Mouse (Mus musculus) hindbrain, embryonic 15.5 days (tissue): ENCODE measurements at regions not wholly inside any gene's neighbourhood (a gene's known extent, or its start where the extent isn't known, plus 50 kb on each side); places are given as distances from the start of the nearest gene placed in this dataset.
"Not testable (repeated sequence)": the region's sequence is repeated elsewhere in the genome, so short reads cannot be mapped to it uniquely, and the experiment has no call there.

Source experiments
- ATAC-seq: fragments of 200-750 bp; cut with Nextera tagmentation; 2 replicates; pipeline ENCODE4 v1.8.0; 2017; ENCODE audit warnings: low read depth, moderate number of reproducible peaks, moderate TSS enrichment; ENCODE audit not compliant: low FRiP score
- H3K27ac ChIP-seq: fragments of 300-500 bp; sonication (generic); replicated peaks from 2 replicates; pipeline ENCODE4 v1.5.1; 2015; ENCODE audit warnings: mild to moderate bottlenecking, inconsistent platforms
- H3K27me3 ChIP-seq: fragments of 300-500 bp; sonication (generic); 2 replicates; pipeline ENCODE4 v1.6.1; 2015; ENCODE audit warnings: control low read depth, inconsistent platforms
- H3K36me3 ChIP-seq: fragments of 300-500 bp; sonication (generic); 2 replicates; pipeline ENCODE4 v1.6.1; 2015; ENCODE audit warnings: control low read depth, inconsistent platforms
- H3K4me1 ChIP-seq: fragments of 300-500 bp; sonication (generic); replicated peaks from 2 replicates; pipeline ENCODE4 v1.6.1; 2015; ENCODE audit warnings: control low read depth, inconsistent platforms
- H3K4me2 ChIP-seq: fragments of 300-500 bp; sonication (generic); 2 replicates; pipeline ENCODE4 v1.6.1; 2015; ENCODE audit warnings: moderate library complexity, mild to moderate bottlenecking, inconsistent platforms
- H3K4me3 ChIP-seq: fragments of 300-500 bp; sonication (generic); 2 replicates; pipeline ENCODE4 v1.5.1; 2015; ENCODE audit warnings: mild to moderate bottlenecking, inconsistent platforms
- H3K9ac ChIP-seq: fragments of 300-500 bp; sonication (generic); 2 replicates; pipeline ENCODE4 v1.6.1; 2015; ENCODE audit warnings: inconsistent platforms
- H3K9me3 ChIP-seq: fragments of 300-500 bp; sonication (generic); 2 replicates; pipeline ENCODE4 v1.6.1; 2016; ENCODE audit warnings: control low read depth, inconsistent platforms
- WGBS: fragments of 180-500 bp; shearing (Covaris S2); methylation state at CpG from one replicate; pipeline ENCODE4 v1.1.7; 2015; 5-methylcytosine and 5-hydroxymethylcytosine counted together

- Histone ChIP-seq H3K27ac (no peak overlapping the region), H3K27me3 (no peaks in the 10 kb centered on the region)
These were observed 122.9 kb downstream of the Cand1 start for GRCm38 (mm10) chr10:119116843-119117390.

GRCm38 (mm10) chr10:119115200-119115599 lies 124.7 kb downstream of the Cand1 start:
- not testable (repeated sequence) for H3K27ac ChIP-seq, H3K4me1 ChIP-seq, H3K4me2 ChIP-seq, ATAC-seq, H3K27me3 ChIP-seq, H3K9me3 ChIP-seq, H3K4me3 ChIP-seq, H3K9ac ChIP-seq, H3K36me3 ChIP-seq

More at GRCm38 (mm10) chr10:119116843-119117390, 122.9 kb downstream of the Cand1 start:
- Histone ChIP-seq H3K9me3 (no peaks in the 10 kb centered on the region), H3K4me1 (peaks cover 3% of the 10 kb centered on the region; the same call in 1 of the 2 replicates), H3K4me2 (no peak overlapping the region), H3K9ac (no peak overlapping the region), H3K4me3 (no peak overlapping the region), H3K36me3 (no peaks in the 10 kb centered on the region)
- 67% methylated on average over 2 of the region's 2 CpGs for WGBS
- ATAC-seq: no peak

GRCm38 (mm10) chr10:119114653-119115052 lies 125.2 kb downstream of the Cand1 start:
- no peak for ATAC-seq
- H3K36me3 ChIP-seq: no peaks in the 10 kb centered on the region
- WGBS: 54% methylated on average over 10 of the region's 10 CpGs
- no peak overlapping the region for H3K4me2 ChIP-seq
- no peaks in the 10 kb centered on the region for H3K9me3 ChIP-seq
- no peak overlapping the region for H3K27ac ChIP-seq
- H3K27me3 ChIP-seq: no peaks in the 10 kb centered on the region
- H3K4me1 ChIP-seq: peaks cover 6% of the 10 kb centered on the region; the same call in 1 of the 2 replicates
- no peak overlapping the region for H3K9ac ChIP-seq
- H3K4me3 ChIP-seq: no peak overlapping the region

- ATAC-seq: no peak
- no peak overlapping the region for H3K27ac ChIP-seq
- H3K9ac ChIP-seq: no peak overlapping the region
- no peak overlapping the region for H3K4me2 ChIP-seq
- no peak overlapping the region for H3K4me3 ChIP-seq
- H3K27me3 ChIP-seq: no peaks in the 10 kb centered on the region
- H3K9me3 ChIP-seq: no peaks in the 10 kb centered on the region
- peaks cover 6% of the 10 kb centered on the region; the same call in 1 of the 2 replicates for H3K4me1 ChIP-seq
- 82% methylated on average over 2 of the region's 2 CpGs for WGBS
- H3K36me3 ChIP-seq: no peaks in the 10 kb centered on the region
These were observed 128.0 kb downstream of the Cand1 start for GRCm38 (mm10) chr10:119111886-119112285.

- Histone ChIP-seq H3K9me3 (no peaks in the 10 kb centered on the region), H3K27ac (no peak overlapping the region), H3K4me1 (peaks cover 6% of the 10 kb centered on the region; the same call in 1 of the 2 replicates), H3K27me3 (no peaks in the 10 kb centered on the region), H3K4me2 (no peak overlapping the region), H3K9ac (no peak overlapping the region), H3K36me3 (no peaks in the 10 kb centered on the region), H3K4me3 (no peak overlapping the region)
- 68% methylated on average over 3 of the region's 3 CpGs for WGBS
- no peak for ATAC-seq
These were observed 128.4 kb downstream of the Cand1 start for GRCm38 (mm10) chr10:119111409-119111808.

GRCm38 (mm10) chr10:119110614-119111013 lies 129.2 kb downstream of the Cand1 start:
- H3K4me1 ChIP-seq: peaks cover 6% of the 10 kb centered on the region; the same call in 1 of the 2 replicates
- ATAC-seq: no peak
- 46% methylated on average over 5 of the region's 5 CpGs for WGBS

GRCm38 (mm10) chr10:119109207-119109606 lies 130.6 kb downstream of the Cand1 start:
- H3K9ac ChIP-seq: no peak overlapping the region
- ATAC-seq: no peak
- no peaks in the 10 kb centered on the region for H3K27me3 ChIP-seq

More at GRCm38 (mm10) chr10:119110614-119111013, 129.2 kb downstream of the Cand1 start:
- no peak overlapping the region for H3K4me2 ChIP-seq
- no peak overlapping the region for H3K4me3 ChIP-seq
- no peak overlapping the region for H3K9ac ChIP-seq
- no peaks in the 10 kb centered on the region for H3K36me3 ChIP-seq
- no peaks in the 10 kb centered on the region for H3K27me3 ChIP-seq
- no peak overlapping the region for H3K27ac ChIP-seq
- H3K9me3 ChIP-seq: no peaks in the 10 kb centered on the region

GRCm38 (mm10) chr10:119107728-119108127 lies 132.1 kb downstream of the Cand1 start:
- Histone ChIP-seq H3K36me3 (no peaks in the 10 kb centered on the region), H3K27ac (no peak overlapping the region), H3K4me2 (no peak overlapping the region), H3K4me1 (0 out of 2 replicates have a peak, but pooled peaks cover 3% of the 10 kb centered on the region), H3K9ac (no peak overlapping the region), H3K9me3 (0 out of 2 replicates have a peak, but pooled peaks cover 4% of the 10 kb centered on the region), H3K4me3 (no peak overlapping the region), H3K27me3 (no peaks in the 10 kb centered on the region)
- no peak for ATAC-seq
- WGBS: 63% methylated on average over 6 of the region's 6 CpGs

More at GRCm38 (mm10) chr10:119109207-119109606, 130.6 kb downstream of the Cand1 start:
- 80% methylated on average over 4 of the region's 4 CpGs for WGBS
- Histone ChIP-seq H3K9me3 (0 out of 2 replicates have a peak, but pooled peaks cover 4% of the 10 kb centered on the region), H3K4me2 (no peak overlapping the region), H3K4me3 (no peak overlapping the region), H3K27ac (no peak overlapping the region), H3K36me3 (no peaks in the 10 kb centered on the region), H3K4me1 (0 out of 2 replicates have a peak, but pooled peaks cover 3% of the 10 kb centered on the region)

GRCm38 (mm10) chr10:119106105-119106504 lies 133.8 kb downstream of the Cand1 start:
- Histone ChIP-seq H3K4me3 (no peak overlapping the region), H3K36me3 (no peaks in the 10 kb centered on the region), H3K4me2 (no peak overlapping the region), H3K27me3 (no peaks in the 10 kb centered on the region), H3K9ac (no peak overlapping the region), H3K9me3 (0 out of 2 replicates have a peak, but pooled peaks cover 4% of the 10 kb centered on the region), H3K4me1 (0 out of 2 replicates have a peak, but pooled peaks cover 3% of the 10 kb centered on the region), H3K27ac (no peak overlapping the region)
- 91% methylated on average over 3 of the region's 3 CpGs for WGBS
- no peak for ATAC-seq

GRCm38 (mm10) chr10:119105279-119105881 lies 134.5 kb downstream of the Cand1 start:
- no peak overlapping the region for H3K4me3 ChIP-seq
- H3K36me3 ChIP-seq: no peaks in the 10 kb centered on the region
- no peak for ATAC-seq
- WGBS: 65% methylated on average over 7 of the region's 7 CpGs
- H3K9me3 ChIP-seq: 0 out of 2 replicates have a peak, but pooled peaks cover 4% of the 10 kb centered on the region
- no peak overlapping the region for H3K9ac ChIP-seq
- H3K27me3 ChIP-seq: no peaks in the 10 kb centered on the region
- no peak overlapping the region for H3K27ac ChIP-seq
- H3K4me1 ChIP-seq: no peaks in the 10 kb centered on the region
- H3K4me2 ChIP-seq: no peak overlapping the region

- Histone ChIP-seq H3K4me1 (no peaks in the 10 kb centered on the region), H3K9ac (no peak overlapping the region), H3K27ac (no peak overlapping the region), H3K4me3 (no peak overlapping the region), H3K36me3 (no peaks in the 10 kb centered on the region), H3K4me2 (no peak overlapping the region), H3K27me3 (no peaks in the 10 kb centered on the region), H3K9me3 (0 out of 2 replicates have a peak, but pooled peaks cover 4% of the 10 kb centered on the region)
- ATAC-seq: no peak
- 22% methylated on average over 7 of the region's 7 CpGs for WGBS
These were observed 139.3 kb downstream of the Cand1 start for GRCm38 (mm10) chr10:119100511-119100910.

GRCm38 (mm10) chr10:119099092-119099792 lies 140.6 kb downstream of the Cand1 start:
- ATAC-seq: peak; percentile 69; the same call in 1 of the 2 replicates
- Histone ChIP-seq H3K27me3 (no peaks in the 10 kb centered on the region), H3K27ac (no peak overlapping the region), H3K9me3 (no peaks in the 10 kb centered on the region), H3K36me3 (no peaks in the 10 kb centered on the region), H3K9ac (no peak overlapping the region), H3K4me3 (no peak overlapping the region), H3K4me2 (0 out of 2 replicates have a peak overlapping the region, but pooled peaks have one; percentile 0), H3K4me1 (no peaks in the 10 kb centered on the region)
- 61% methylated on average over 10 of the region's 10 CpGs for WGBS
